Mouse (Mus musculus): Measurements from ENCODE around the gene Cdc42bpb. TPM values are rescaled to one million over a fixed set of nuclear protein-coding genes. Genes with fewer than 3 reads are reported as not detected.

Cdc42bpb gene
- 100 to 1,000 TPM; 138 to 143 TPM for total RNA-seq (2021)
- long read RNA-seq, full-length matches to known transcripts, result 4 of 35 reads
- long read RNA-seq, partial matches to known transcripts, result 27 of 35 reads
- long read RNA-seq, other reads (novel, unspliced or antisense), result 4 of 35 reads

DNA sequence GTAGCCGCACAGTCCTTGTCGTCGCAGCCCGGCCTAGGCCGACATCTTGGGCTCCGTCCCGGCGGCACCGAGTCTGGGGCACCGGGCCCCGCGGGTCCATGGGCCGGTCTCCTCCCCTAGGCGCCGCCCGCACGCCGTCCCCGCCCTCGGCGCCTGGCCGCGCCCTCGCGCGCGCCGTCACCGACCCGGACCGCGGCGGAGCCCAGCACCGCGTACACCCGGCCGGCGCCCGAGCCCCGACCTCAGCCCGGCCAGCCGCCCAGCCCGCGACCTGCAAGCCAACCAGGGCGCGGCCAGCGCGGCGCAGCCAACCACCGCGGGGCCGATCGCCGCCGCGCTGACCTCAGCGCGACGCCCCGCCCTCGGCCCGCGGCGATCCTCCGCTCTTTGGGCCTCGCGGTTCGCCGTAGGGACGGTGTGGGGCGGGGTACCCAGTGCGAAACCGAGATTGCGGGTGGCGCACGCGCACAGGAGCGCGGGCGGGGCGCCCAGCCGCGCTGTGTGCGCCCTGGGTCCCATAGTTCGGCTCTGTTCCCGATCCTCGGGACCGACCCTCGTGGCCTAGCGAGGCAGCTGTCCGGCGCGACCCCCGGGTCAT is at the start of gene Cdc42bpb:
Cdc42bpb (minus strand) TSS at position 343 of the 598 bp plus-strand sequence.
- peak; percentile 90 to 95 for DNase-seq (ENCODE audit: low spot score in 2 of 2)

GRCm38 (mm10) chr12:111425789-111426460 is 48.4 kb upstream of the Cdc42bpb start:
- peak; percentile 97 for DNase-seq (ENCODE audit: low spot score in 2 of 2)

DNA sequence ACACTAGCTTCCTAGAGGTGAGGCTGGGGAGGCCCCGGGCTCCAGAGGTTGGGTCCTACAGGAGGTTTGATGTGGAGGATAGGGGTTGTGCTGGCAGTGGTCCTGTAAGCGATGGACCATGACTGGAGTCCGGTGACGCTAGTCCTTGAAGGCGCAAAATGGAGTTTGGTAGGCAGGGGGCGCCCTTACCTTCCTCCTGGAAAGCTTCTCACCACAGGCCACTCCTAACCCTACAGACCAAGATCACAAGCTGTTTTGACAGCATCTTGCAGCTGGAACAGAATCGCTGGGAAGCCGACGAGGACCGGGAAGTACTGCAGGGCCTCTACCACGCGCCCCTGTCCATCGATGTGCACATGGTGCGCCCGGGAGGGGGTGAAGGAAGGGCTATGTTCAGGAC is 47.7 kb upstream of the Cdc42bpb start:
- DNase-seq (ENCODE audit: low spot score in 2 of 2), result peak; percentile 87

DNA sequence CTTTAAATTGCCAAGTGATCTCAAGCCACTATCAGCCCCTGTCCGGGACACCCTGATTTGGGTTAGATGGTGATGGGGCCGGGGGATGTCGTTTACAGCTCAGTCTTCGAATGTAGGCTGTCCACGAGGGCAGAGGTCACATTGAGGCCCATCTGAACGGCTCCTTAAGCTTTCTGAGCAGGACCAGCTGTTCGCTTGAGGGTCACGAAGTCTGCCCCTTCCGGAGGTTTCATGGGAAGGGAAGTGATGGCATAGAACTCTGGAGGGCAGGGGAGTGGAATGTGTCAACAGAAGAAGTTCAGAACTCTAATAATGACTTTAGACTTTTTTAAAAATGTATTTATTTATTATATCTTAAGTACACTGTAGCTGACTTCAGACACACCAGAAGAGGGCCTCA is 47.0 kb upstream of the Cdc42bpb start:
- no peak for DNase-seq (ENCODE audit: low spot score in 2 of 2)

DNA sequence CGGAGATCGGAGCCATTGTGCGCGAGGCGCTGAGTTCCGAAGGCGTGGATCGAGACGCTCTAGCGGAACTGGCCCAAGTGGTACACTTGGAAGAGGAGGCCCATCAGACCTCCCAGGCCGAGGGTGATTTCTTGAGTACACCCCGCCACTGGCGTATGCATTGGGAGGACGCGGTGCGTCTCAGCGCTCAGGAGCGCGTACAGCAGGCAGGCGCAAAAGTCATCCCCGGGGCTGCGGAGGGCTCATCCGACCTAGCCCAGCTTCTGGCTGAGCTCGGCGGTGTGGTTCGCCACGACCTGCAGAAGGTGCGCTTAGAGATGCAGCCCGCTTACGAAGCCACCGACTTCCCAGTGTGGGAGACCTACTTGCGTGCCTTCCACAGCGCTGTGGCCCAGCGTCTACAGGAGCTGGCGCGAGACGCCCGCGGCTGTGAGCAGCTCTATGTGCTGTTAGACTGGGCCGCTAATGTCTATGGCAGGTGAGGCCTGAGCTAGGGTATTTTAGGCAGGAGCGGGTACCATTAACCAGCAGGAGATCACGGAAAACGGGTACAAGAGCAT is 46.1 kb upstream of the Cdc42bpb start:
- no peak for DNase-seq (ENCODE audit: low spot score in 2 of 2)

DNA sequence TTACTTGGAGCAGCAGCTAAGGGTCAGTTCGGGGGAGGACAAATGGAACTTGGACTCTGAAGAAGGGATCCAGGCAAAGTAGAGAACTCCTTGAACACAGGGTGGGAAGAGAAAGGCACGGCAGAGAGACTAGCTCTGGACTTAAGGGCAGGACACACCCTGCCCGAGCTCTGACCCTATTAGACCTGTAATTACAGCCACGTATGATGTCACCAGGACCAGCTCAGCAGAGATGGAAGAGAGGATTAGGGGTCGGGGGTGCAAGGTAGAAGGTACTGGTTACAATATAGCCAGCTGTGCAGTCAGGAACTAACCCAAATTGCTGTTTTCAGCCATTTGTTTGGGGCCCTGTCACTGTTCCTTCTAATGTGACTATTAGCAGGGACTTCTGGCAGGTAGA is 45.3 kb upstream of the Cdc42bpb start:
- DNase-seq (ENCODE audit: low spot score in 2 of 2), result no peak

- no peak for DNase-seq (ENCODE audit: low spot score in 2 of 2)
Observed at GRCm38 (mm10) chr12:111420946-111421709, 43.6 kb upstream of the Cdc42bpb start.

- no peak for DNase-seq (ENCODE audit: low spot score in 2 of 2)
Observed at GRCm38 (mm10) chr12:111419918-111420317, 42.4 kb upstream of the Cdc42bpb start.

DNA sequence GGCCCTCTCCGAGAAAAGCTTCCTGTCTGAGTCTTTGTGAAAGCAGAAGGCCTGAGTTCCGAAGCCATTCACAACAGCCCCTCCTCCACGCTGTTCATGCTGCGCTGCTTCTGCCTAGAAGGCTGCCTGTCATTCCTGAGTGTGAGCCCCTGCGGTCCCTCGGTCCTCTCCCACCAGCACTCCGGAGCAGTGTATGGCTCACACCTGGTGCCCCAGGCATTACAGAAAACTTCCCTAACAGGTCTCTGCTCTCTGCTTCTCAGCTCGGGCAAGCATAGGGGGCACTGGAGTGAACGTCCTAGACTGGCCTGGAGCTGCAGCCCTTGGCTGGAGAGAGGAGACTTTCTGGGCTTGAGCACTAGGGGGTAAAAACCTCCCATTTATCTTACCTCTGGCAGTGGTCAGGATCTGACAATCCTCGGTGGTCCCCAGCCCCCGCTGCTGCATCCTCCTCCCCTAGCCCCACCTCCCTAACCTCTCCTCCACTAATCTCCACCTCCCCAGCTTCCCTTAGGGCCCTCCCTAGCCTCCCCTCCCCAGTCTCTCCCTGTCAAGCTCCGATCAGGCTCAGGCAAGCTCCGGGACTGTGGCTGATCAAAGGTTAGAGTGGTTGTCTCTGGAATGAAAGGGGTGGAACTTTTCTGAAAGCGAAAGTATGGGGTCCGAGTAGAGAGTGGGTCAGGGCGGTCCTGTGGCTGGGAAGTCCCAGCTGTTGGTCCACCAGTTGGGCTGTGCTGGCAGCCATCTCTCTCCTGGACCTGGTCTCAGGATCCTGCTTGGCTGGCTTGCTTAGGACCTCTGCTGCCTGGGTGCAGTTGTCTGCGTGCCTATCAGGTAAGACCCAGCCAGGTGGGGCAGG is 39.6 kb upstream of the Cdc42bpb start, which contains the start of gene Exoc3l4:
Exoc3l4 (plus strand) TSS at position 97 of the 859 bp plus-strand sequence.
- no peak for DNase-seq (ENCODE audit: low spot score in 2 of 2)

- peak; percentile 90 to 93 for DNase-seq (ENCODE audit: low spot score in 2 of 2)
Observed at GRCm38 (mm10) chr12:111413300-111413699, 35.8 kb upstream of the Cdc42bpb start.

DNA sequence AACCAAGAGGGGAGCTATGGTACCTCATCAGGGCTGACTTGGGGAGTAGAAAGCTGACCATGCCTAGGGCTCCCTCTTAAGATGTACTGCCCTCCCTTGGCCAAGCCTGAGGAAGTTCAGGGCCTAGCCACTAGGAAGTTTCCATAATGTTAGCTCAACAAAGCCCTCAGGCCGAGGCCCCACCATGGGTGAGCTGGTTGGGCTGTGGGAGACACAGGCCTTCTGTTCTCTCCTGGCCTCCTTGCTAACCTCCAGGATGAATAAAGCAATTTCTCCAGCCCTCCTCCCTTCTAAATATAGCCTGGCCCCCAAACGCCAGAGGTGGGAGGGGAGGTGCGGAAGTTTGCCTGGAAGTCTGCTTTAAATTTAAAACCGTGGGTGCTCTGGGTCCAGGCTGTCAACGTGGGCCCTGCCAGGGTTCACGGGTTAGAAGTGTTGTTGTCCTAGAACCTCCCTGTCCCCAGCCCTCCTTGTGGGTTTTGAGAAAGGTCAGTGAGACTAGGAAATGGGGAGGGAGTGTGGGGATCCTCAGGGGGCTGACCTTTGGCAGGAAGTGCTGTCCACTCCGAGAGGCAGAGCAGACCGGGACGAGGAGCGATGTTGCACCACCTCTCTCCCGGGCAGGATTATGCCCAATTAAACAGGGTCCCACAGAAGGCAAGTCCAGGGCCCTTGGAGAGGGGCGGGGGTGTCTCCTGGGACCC is 35.2 kb upstream of the Cdc42bpb start:
- DNase-seq (ENCODE audit: low spot score in 2 of 2), result no peak

DNA sequence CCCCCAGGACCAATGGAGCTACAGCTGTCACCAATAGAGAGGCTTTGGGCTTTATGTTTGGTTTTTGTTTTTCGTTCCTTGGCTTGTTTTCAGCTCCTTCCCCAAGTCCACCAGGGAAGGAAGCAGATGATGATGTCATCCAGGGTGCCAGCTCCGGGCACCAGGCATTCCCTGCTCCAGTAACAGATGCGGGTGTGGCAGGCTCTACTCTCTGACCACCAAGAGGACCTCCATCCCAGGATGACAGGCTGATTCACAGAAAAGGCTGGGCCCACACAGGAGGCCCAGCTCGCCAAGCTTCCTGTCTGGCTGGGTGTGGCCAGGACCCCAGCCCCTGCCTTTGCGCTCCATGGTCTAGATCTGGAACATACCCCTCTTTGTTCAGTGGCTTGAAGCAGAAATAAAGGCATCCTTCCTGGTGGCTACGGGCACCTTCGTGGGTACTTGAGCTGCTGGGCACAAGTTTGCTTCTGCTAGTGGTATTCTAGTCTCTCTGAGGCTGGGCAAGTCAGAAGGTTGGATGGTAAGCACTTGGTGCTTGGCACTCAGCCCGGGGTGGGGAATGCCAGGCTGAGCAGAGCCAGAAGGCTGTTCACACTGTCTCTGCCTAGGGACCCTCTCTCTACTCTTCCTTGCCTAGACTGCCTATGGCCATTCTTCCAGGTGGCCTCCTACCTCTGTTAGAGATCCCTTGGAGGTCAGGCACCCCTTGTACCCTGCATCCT is 34.3 kb upstream of the Cdc42bpb start:
- DNase-seq (ENCODE audit: low spot score in 2 of 2), result no peak

- DNase-seq (ENCODE audit: low spot score in 2 of 2), result no peak
Observed at GRCm38 (mm10) chr12:111409583-111409982, 32.1 kb upstream of the Cdc42bpb start.

- no peak for DNase-seq (ENCODE audit: low spot score in 2 of 2)
Observed at GRCm38 (mm10) chr12:111406622-111407021, 29.1 kb upstream of the Cdc42bpb start, which contains the start of gene Lbhd2. Gene Lbhd2 (plus strand): TSS chr12:111406809.

GRCm38 (mm10) chr12:111404880-111405279 is 27.4 kb upstream of the Cdc42bpb start:
- DNase-seq (ENCODE audit: low spot score in 2 of 2), result no peak

DNA sequence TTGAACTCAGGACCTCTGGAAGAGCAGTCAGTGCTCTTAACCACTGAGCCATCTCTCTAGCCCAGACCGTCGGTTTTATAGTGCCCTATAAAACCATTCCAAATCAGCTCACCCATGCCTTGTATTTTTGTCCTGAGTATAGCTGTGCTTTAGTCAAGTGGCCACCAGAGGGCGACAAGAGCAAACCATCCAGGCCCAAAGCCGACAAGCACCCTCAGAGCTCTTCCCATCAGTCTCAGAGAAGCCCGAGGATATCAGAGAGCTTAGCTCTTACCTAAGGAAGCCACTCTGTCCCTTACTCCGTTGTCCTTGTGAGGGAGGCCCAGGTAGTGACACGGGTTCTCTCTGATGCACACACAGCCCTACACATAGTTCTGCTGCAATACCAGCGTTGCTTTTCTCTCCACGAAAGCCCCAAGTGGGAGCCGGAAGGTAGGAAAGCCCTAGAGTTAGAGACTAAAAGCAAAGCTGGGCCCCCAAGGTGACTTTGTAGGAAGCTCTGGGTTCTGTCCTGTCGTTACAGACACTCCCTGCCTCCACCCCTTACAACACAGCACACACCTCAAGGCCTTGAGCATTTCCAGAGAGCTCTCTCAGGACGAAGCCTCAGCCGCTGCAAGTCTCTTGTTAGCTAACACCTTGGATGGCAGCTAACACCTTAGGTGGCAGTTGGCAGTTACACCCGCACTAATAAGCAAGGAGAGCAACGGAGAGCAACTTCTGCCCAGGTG is 24.1 kb upstream of the Cdc42bpb start:
- DNase-seq (ENCODE audit: low spot score in 2 of 2), result peak; percentile 81 to 85

DNA sequence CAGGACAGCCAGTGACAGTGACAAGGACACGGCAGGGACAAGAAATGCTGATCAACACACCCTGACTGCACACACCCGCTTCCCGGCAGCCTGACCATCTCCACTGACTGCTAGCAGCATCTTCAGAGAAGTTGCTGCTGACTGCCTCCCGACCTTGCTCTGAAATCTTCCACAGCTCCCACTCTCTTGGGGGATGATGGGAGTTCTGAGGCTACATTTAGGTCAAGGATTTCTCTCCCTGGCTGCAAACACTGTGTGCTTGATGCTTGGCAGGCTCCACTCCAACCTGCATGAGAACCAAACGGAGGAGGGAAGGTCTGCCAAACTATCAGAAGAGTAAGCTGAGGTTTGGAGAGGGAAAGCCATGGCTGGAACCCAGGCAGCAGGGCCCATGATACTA is 19.5 kb upstream of the Cdc42bpb start:
- DNase-seq (ENCODE audit: low spot score in 2 of 2), result no peak

DNA sequence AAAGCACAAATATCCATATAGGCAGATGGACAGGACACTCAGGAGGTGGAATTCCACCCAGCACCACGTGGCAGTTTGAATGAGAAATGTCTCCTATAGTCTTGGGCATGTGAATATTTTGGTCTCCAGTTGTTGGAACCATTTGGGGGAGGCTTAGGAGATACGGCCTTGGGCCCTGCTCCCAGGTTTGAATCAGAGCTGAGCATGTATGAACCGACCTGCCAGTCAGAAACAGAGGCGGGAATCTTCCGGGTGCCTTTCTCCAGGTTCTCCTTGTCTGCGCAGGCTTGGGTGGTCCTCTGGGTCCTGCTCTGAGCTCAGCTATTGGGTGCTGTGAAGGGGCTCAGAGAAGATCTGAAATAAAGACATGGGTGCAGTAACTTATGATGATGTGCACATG is 16.5 kb upstream of the Cdc42bpb start:
- no peak for DNase-seq (ENCODE audit: low spot score in 2 of 2)

GRCm38 (mm10) chr12:111387146-111387545 is 9.6 kb upstream of the Cdc42bpb start:
- DNase-seq (ENCODE audit: low spot score in 2 of 2), result no peak

Data from layer of hippocampus, postnatal 10 days (tissue).